Mouse (Mus musculus) spleen, adult 2 months (tissue): ENCODE data around the gene Sft2d1.
A peak's percentile ranks its signal among the peaks of the same experiment; 100 is the strongest.
"Not testable (repeated sequence)": the region's sequence is repeated elsewhere in the genome, so short reads cannot be mapped to it uniquely, and the experiment has no call there.

Experiments used
- CTCF ChIP-seq: fragments of 200-500 bp; IDR thresholded peaks from 2 replicates; pipeline ENCODE4 v1.5.1; 2011; ENCODE audit warnings: mild to moderate bottlenecking, inconsistent platforms; ENCODE audit not compliant: insufficient read depth, insufficient read length, insufficient replicate concordance; ENCODE audit errors: extremely low read depth
- POLR2A ChIP-seq: fragments of 200-500 bp; IDR thresholded peaks from 2 replicates; pipeline ENCODE4 v1.6.1; 2011; ENCODE audit warnings: low read depth, low read length, inconsistent platforms

- peak; percentile 39; the same call in 1 of the 2 replicates for TF ChIP-seq CTCF
- TF ChIP-seq POLR2A: not testable (repeated sequence)
Observed at GRCm38 (mm10) chr17:8264638-8265037, 46.3 kb upstream of the Sft2d1 start.
